Mouse (Mus musculus): Measurements from ENCODE around the gene Cdk7. TPM values are rescaled to one million over a fixed set of nuclear protein-coding genes. Genes with fewer than 3 reads are reported as not detected.

The Cdk7 gene
- polyA plus RNA-seq, 2 experiments, result 16.6 to 40.2 TPM

DNA sequence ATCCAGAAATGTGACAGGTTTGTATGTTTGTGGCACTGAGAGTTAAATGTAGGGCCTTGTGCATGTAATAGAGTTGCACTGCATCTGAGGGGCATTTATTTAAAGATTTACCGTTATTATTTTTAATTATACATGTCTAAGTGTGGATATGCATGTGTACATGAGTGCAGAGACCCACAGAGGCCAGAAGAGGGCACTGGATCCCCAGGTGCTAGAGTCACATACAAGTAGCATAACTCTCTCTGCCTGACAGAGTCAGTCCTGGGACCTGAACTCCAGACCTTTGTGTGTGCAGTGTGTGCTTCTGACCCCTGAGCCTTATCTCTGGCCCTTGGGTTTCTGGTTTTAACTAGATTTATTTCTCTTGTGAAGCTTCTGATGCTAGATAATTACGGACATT, 46.4 kb downstream of the Cdk7 start:
- no peaks in the 10 kb centered on the region for H3K9me3 ChIP-seq (ENCODE audit: control insufficient read depth, low read length)
- no peaks in the 10 kb centered on the region for H3K27me3 ChIP-seq (ENCODE audit: control insufficient read depth, insufficient read depth, low read length)
- no peaks in the 10 kb centered on the region for H3K36me3 ChIP-seq (replicated peaks; ENCODE audit: control insufficient read depth, insufficient read depth, low read depth)
- ATAC-seq (ENCODE audit: insufficient read depth) (no peak), DNase-seq (ENCODE audit: low read depth in 3 of 3, low spot score in 3 of 3) (peak in 1 of 3 experiments; percentile 20)
- H3K4me1 ChIP-seq (replicated peaks; ENCODE audit: control insufficient read depth in 2 of 2, insufficient read depth in 2 of 2, low read length in 1 of 2), result no peaks in the 10 kb centered on the region
- H3K4me2 ChIP-seq (ENCODE audit: low read depth), result no peak overlapping the region
- WGBS (ENCODE audit: insufficient replicate concordance), result 54% methylated on average over 2 of the region's 2 CpGs
- TF ChIP-seq CTCF (IDR thresholded peaks at IDR 0.05; ENCODE audit: low read depth) (peak; percentile 70), EP300 (IDR thresholded peaks at IDR 0.05; ENCODE audit: low read depth) (no peak)
- no peak overlapping the region for H3K4me3 ChIP-seq (ENCODE audit: insufficient read depth in 1 of 2, low read depth in 2 of 2, low read length in 2 of 2)
- no peak overlapping the region for H3K27ac ChIP-seq
- H3K9ac ChIP-seq (replicated peaks), result no peak overlapping the region

DNA sequence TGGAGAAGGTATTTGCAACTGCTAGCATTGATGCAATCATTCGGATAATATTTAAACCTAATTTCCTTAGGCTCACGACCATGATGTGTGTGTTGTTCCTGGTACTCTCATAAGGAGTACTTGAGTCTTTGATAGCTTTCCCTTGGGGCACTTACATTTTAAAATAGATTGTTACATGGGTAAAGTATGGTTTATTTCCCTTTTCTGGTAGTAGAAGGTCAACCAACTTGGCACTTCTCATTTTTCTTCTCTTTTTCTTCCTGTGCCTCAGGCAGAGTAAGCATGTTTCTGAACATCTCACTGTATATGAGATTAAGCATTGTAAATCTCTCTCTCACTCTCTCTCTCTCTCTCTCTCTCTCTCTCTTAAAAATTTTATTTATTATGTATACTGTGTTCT, 47.9 kb downstream of the Cdk7 start:
- H3K4me2 ChIP-seq (ENCODE audit: low read depth), result no peak overlapping the region
- no peak for TF ChIP-seq CTCF (IDR thresholded peaks at IDR 0.05; ENCODE audit: low read depth)
- no peaks in the 10 kb centered on the region for H3K27me3 ChIP-seq (ENCODE audit: control insufficient read depth, insufficient read depth, low read length)
- 47% methylated on average over 2 of the region's 2 CpGs for WGBS (ENCODE audit: insufficient replicate concordance)
- DNase-seq (ENCODE audit: low read depth in 3 of 3, low spot score in 3 of 3) (no peak), ATAC-seq (ENCODE audit: insufficient read depth) (no peak)
- no peak overlapping the region for H3K9ac ChIP-seq (replicated peaks)
- no peak overlapping the region for H3K27ac ChIP-seq
- no peaks in the 10 kb centered on the region for H3K9me3 ChIP-seq (ENCODE audit: control insufficient read depth, low read length)
- no peaks in the 10 kb centered on the region for H3K36me3 ChIP-seq (replicated peaks; ENCODE audit: control insufficient read depth, insufficient read depth, low read depth)
- H3K4me3 ChIP-seq (ENCODE audit: insufficient read depth in 1 of 2, low read depth in 2 of 2, low read length in 2 of 2), result no peak overlapping the region
- H3K4me1 ChIP-seq (replicated peaks; ENCODE audit: control insufficient read depth in 2 of 2, insufficient read depth in 2 of 2, low read length in 1 of 2), result no peaks in the 10 kb centered on the region

DNA sequence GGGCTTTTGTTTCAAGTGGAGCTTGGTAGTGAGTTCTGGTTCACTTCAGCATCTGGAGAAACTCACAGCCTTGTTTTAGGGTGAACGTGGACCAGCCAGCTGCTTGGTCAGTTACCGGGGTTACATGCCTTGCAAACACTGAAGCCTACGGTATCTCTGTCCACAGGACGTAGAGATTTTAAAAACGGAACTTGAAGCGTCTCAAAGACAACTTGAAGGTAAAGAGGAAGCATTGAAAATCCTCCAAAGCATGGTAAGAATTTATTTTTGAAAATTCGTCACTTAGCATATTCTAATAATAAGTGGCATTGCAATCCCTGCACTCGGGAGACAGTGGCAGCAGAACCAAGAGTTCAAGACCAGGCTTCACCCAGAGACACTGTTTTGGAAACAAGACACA, 49.1 kb downstream of the Cdk7 start:
- Histone ChIP-seq H3K36me3 (replicated peaks; ENCODE audit: control insufficient read depth, insufficient read depth, low read depth) (no peaks in the 10 kb centered on the region), H3K9me3 (ENCODE audit: control insufficient read depth, low read length) (no peaks in the 10 kb centered on the region), H3K4me2 (ENCODE audit: low read depth) (no peak overlapping the region), H3K4me3 (ENCODE audit: insufficient read depth in 1 of 2, low read depth in 2 of 2, low read length in 2 of 2) (no peak overlapping the region), H3K27me3 (ENCODE audit: control insufficient read depth, insufficient read depth, low read length) (no peaks in the 10 kb centered on the region), H3K27ac (no peak overlapping the region), H3K4me1 (replicated peaks; ENCODE audit: control insufficient read depth in 2 of 2, insufficient read depth in 2 of 2, low read length in 1 of 2) (no peaks in the 10 kb centered on the region), H3K9ac (replicated peaks) (no peak overlapping the region)
- TF ChIP-seq CTCF (IDR thresholded peaks at IDR 0.05; ENCODE audit: low read depth), result no peak
- TF ChIP-seq EP300 (IDR thresholded peaks at IDR 0.05; ENCODE audit: low read depth), result no peak
- 67% methylated on average over 8 of the region's 8 CpGs for WGBS (ENCODE audit: insufficient replicate concordance)
- ATAC-seq (ENCODE audit: insufficient read depth) (no peak), DNase-seq (ENCODE audit: low read depth in 3 of 3, low spot score in 3 of 3) (no peak)

DNA sequence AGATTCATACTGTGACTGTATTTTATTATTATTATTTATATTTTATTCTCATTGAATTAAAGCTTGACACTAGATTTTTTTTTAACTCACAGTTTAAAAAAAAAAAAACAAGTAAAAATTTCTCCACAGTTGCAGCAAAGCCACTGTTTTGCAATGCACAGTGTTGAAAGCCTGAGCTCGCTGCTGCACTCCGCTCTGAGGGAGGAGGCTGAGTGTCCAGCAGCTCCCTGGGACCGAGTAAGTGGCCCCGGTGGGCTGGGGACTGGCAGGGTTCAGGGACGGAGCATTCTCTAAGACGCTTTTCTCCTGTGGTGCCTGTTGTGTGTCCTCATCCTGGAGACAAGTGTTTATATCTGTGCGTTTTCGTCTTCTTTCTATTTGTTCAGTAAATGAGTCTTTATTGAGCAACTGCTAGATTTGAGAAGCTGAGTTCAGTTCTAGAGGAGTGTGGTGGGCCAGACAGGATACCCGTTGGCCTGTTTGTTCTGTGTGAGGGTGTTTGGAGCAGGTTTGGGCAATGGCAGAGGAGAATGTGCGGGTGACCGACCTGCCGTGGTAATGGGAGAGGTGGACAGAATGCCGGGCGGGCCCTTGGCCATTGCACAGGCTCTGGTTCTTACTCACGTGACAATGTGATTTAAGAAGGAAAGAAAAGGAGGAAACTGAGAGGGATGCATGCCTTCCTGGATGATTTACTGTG, 54.7 kb downstream of the Cdk7 start:
- Histone ChIP-seq H3K27ac (no peak overlapping the region), H3K4me2 (ENCODE audit: low read depth) (no peak overlapping the region), H3K4me3 (ENCODE audit: insufficient read depth in 1 of 2, low read depth in 2 of 2, low read length in 2 of 2) (no peak overlapping the region), H3K27me3 (ENCODE audit: control insufficient read depth, insufficient read depth, low read length) (no peaks in the 10 kb centered on the region), H3K9me3 (ENCODE audit: control insufficient read depth, low read length) (no peaks in the 10 kb centered on the region), H3K36me3 (replicated peaks; ENCODE audit: control insufficient read depth, insufficient read depth, low read depth) (no peaks in the 10 kb centered on the region), H3K9ac (replicated peaks) (no peak overlapping the region), H3K4me1 (replicated peaks; ENCODE audit: control insufficient read depth in 2 of 2, insufficient read depth in 2 of 2, low read length in 1 of 2) (no peaks in the 10 kb centered on the region)
- TF ChIP-seq CTCF (IDR thresholded peaks at IDR 0.05; ENCODE audit: low read depth), result no peak
- no peak for ATAC-seq (ENCODE audit: insufficient read depth)
- DNase-seq (ENCODE audit: low read depth in 3 of 3, low spot score in 3 of 3), result no peak
- WGBS (ENCODE audit: insufficient replicate concordance), result 65% methylated on average over 15 of the region's 15 CpGs

DNA sequence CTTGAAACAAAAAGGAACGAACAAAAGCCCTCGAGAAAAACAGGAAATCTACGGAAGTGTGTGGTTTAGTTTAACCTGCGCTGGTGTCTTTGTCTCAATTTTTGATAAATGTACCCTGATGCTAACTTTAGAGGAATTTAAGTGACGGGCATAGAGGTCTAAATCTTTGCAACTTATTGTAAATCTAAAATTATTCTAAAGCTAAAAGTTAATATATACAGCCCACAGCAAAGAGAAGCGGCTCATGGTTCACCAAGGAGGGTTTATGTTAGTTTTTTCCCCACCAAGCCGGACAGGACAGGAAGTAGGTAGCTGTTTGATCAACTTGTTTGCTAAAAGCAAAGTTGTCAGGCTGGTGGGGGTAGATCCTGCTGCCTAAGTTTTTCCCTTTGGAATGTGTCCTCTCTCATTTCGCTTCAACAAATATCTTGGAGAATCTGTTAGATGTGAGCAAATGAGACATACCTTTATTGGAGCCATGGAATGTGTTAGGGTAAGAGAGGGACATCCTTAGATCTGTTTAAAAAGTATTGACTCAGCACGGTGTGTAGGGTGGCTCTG, 60.5 kb downstream of the Cdk7 start:
- H3K4me3 ChIP-seq (ENCODE audit: insufficient read depth in 1 of 2, low read depth in 2 of 2, low read length in 2 of 2), result peak overlapping the region; percentile 59 to 70
- WGBS (ENCODE audit: insufficient replicate concordance), result 8% methylated on average over 9 of the region's 9 CpGs
- H3K4me2 ChIP-seq (ENCODE audit: low read depth), result peak overlapping the region; percentile 64
- peaks cover 0 to 2% of the 10 kb centered on the region in 2 experiments; a peak in 1 of 4 replicates for H3K4me1 ChIP-seq (replicated peaks; ENCODE audit: control insufficient read depth in 2 of 2, insufficient read depth in 2 of 2, low read length in 1 of 2)
- no peaks in the 10 kb centered on the region for H3K27me3 ChIP-seq (ENCODE audit: control insufficient read depth, insufficient read depth, low read length)
- DNase-seq (ENCODE audit: low read depth in 3 of 3, low spot score in 3 of 3) (no peak), ATAC-seq (ENCODE audit: insufficient read depth) (no peak)
- no peaks in the 10 kb centered on the region for H3K9me3 ChIP-seq (ENCODE audit: control insufficient read depth, low read length)
- H3K36me3 ChIP-seq (replicated peaks; ENCODE audit: control insufficient read depth, insufficient read depth, low read depth), result peaks cover 3% of the 10 kb centered on the region; the same call in 1 of the 2 replicates
- peak overlapping the region; percentile 24 for H3K27ac ChIP-seq
- H3K9ac ChIP-seq (replicated peaks), result peak overlapping the region; percentile 59
- TF ChIP-seq CTCF (IDR thresholded peaks at IDR 0.05; ENCODE audit: low read depth) (no peak), EP300 (IDR thresholded peaks at IDR 0.05; ENCODE audit: low read depth) (no peak)

Data from liver, embryonic 14.5 days (tissue).